Mouse (Mus musculus) myocyte (in vitro differentiated cells): ENCODE results near the gene Dlgap4. TPM values are rescaled to one million over a fixed set of nuclear protein-coding genes. Genes with fewer than 3 reads are reported as not detected.

ENCODE experiments used
- H3K27me3 ChIP-seq: one replicate; pipeline ENCODE4 v1.6.1; 2011; ENCODE audit not compliant: control insufficient read depth, insufficient read depth, insufficient read length
- H3K36me3 ChIP-seq: one replicate; pipeline ENCODE4 v1.6.1; 2011; ENCODE audit not compliant: control insufficient read depth, insufficient read depth
- H3K4me2 ChIP-seq: one replicate; pipeline ENCODE4 v1.6.1; 2011; ENCODE audit warnings: low read depth, control low read depth
- H3K4me3 ChIP-seq: one replicate; pipeline ENCODE4 v1.5.1; 2011; ENCODE audit warnings: mild to moderate bottlenecking, control low read depth, moderate library complexity
- H3K79me2 ChIP-seq: one replicate; pipeline ENCODE4 v1.6.1; 2011; ENCODE audit not compliant: control insufficient read depth, insufficient read depth
- H3ac ChIP-seq: one replicate; pipeline ENCODE4 v1.6.1; 2011; ENCODE audit not compliant: control insufficient read depth, insufficient read length
- CEBPB ChIP-seq: IDR thresholded peaks from 2 replicates; pipeline ENCODE4 v1.6.1; 2011; ENCODE audit warnings: mild to moderate bottlenecking, moderate library complexity; ENCODE audit not compliant: poor library complexity, insufficient read depth, severe bottlenecking
- E2F4 ChIP-seq: IDR thresholded peaks from one replicate; pipeline ENCODE4 v1.6.1; 2011; ENCODE audit warnings: mild to moderate bottlenecking, control low read depth, moderate library complexity; ENCODE audit not compliant: insufficient read depth
- MAX ChIP-seq: IDR thresholded peaks from one replicate; pipeline ENCODE4 v1.6.1; 2011; ENCODE audit warnings: low read depth, mild to moderate bottlenecking, control low read depth
- MYOD1 ChIP-seq, 3 experiments: IDR thresholded peaks; one replicate each; pipeline ENCODE4 v1.6.1; 2011; ENCODE audit warnings: control low read depth in 2 of 3, low read depth in 2 of 3, mild to moderate bottlenecking in 2 of 3, moderate library complexity in 1 of 3; ENCODE audit not compliant: insufficient read length in 2 of 3, control insufficient read depth in 1 of 3
- MYOG ChIP-seq, 3 experiments: IDR thresholded peaks; one replicate each; pipeline ENCODE4 v1.6.1; 2011; ENCODE audit warnings: control low read depth in 2 of 3, low read depth in 2 of 3, mild to moderate bottlenecking in 2 of 3; ENCODE audit not compliant: insufficient read length in 2 of 3, control insufficient read depth in 1 of 3, insufficient read depth in 1 of 3
- POLR2A ChIP-seq: IDR thresholded peaks from one replicate; pipeline ENCODE4 v1.6.1; 2011; ENCODE audit warnings: low read depth, mild to moderate bottlenecking, control low read depth, moderate library complexity; ENCODE audit not compliant: insufficient read length
- POLR2AphosphoS2 ChIP-seq: IDR thresholded peaks from one replicate; pipeline ENCODE4 v1.6.1; 2011; ENCODE audit warnings: low read depth, control low read depth; ENCODE audit not compliant: insufficient read length
- REST ChIP-seq: IDR thresholded peaks from one replicate; pipeline ENCODE4 v1.6.1; 2011; ENCODE audit warnings: mild to moderate bottlenecking, control low read depth, moderate library complexity; ENCODE audit not compliant: insufficient read depth, insufficient read length
- SRF ChIP-seq: IDR thresholded peaks from one replicate; pipeline ENCODE4 v1.6.1; 2011; ENCODE audit warnings: low read depth; ENCODE audit not compliant: control insufficient read depth, insufficient read length
- TCF12 ChIP-seq: IDR thresholded peaks from one replicate; pipeline ENCODE4 v1.6.1; 2011; ENCODE audit warnings: mild to moderate bottlenecking, control low read depth; ENCODE audit not compliant: poor library complexity, insufficient read depth, severe bottlenecking
- TCF3 ChIP-seq: IDR thresholded peaks from one replicate; pipeline ENCODE4 v1.6.1; 2011; ENCODE audit warnings: low read depth, control low read depth; ENCODE audit not compliant: insufficient read length
- USF1 ChIP-seq: IDR thresholded peaks from one replicate; pipeline ENCODE4 v1.6.1; 2011; ENCODE audit warnings: low read depth, mild to moderate bottlenecking, control low read depth, moderate library complexity
- polyA plus RNA-seq: library from polyadenylated mRNA; unstranded; fragments of >200 nt; fragmentation: generic; extraction: Trizol; gene quantifications from one replicate; pipeline ENCODE4 v1.2.1, GENCODE M21; 2012; ENCODE audit warnings: missing spikeins

Gene Dlgap4
- polyA plus RNA-seq, 1 experiment, result 176 TPM

DNA sequence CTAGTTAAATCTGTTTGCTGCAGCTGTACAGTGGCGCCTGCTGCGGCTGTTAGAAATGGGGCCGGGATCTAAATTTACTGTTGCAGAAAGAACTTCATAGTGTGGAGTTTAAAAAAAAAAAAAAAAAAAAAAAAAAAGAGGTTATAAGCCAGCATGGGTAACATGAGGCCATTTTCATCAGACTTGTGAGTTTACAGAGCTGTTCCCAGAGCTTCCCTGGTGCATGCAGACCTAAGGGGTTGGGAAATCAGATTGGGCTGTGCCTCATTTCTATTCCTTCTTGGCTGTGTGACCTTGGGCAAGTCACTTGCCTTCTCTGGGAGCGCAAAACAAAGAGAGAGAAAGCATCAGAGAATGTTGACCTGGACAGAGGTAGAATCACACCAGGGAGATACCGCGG is 55.1 kb downstream of the Dlgap4 start:
- TF ChIP-seq TCF3, result no peak
- no peak for TF ChIP-seq MYOG (IDR thresholded peaks at IDR 0.05; ENCODE audit: control insufficient read depth in 1 of 3, insufficient read depth in 1 of 3, insufficient read length in 2 of 3, low read depth in 2 of 3)
- no peak for TF ChIP-seq POLR2AphosphoS2
- H3K4me2 ChIP-seq, result no peak overlapping the region
- H3K79me2 ChIP-seq, result no peaks in the 10 kb centered on the region
- peaks cover 75% of the 10 kb centered on the region for H3K27me3 ChIP-seq
- no peaks in the 10 kb centered on the region for H3K36me3 ChIP-seq
- no peak overlapping the region for H3ac ChIP-seq
- H3K4me3 ChIP-seq, result no peak overlapping the region

DNA sequence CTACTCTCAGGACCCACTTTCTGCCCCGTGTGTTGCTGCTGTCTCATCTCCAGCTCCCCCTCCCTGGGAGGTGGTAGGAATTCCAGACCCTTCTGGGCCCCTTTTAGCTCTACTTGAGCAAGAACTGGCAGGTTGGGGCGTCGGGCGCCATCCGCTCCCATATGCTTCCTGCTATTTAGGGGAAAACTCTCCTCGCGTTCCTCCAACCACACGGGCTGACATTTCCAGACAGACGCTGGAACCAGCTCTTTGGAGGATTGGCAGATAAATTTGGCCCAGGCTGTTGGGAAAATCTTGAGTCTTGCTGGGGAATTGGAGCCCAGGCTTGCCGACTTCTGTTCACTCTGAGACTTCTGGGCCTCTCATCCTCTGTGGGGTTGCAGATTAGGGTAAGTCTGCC is 59.8 kb downstream of the Dlgap4 start:
- Histone ChIP-seq H3K4me3 (no peak overlapping the region), H3K79me2 (no peaks in the 10 kb centered on the region), H3K27me3 (peaks cover 64% of the 10 kb centered on the region), H3K4me2 (no peak overlapping the region), H3K36me3 (no peaks in the 10 kb centered on the region), H3ac (no peak overlapping the region)
- no peak for TF ChIP-seq TCF12
- TF ChIP-seq TCF3, result no peak
- no peak for TF ChIP-seq MYOD1 (IDR thresholded peaks at IDR 0.05; ENCODE audit: control insufficient read depth in 1 of 3, insufficient read length in 2 of 3, low read depth in 2 of 3)
- TF ChIP-seq CEBPB, result no peak
- no peak for TF ChIP-seq MAX
- TF ChIP-seq SRF, result no peak
- no peak for TF ChIP-seq MYOG (IDR thresholded peaks at IDR 0.05; ENCODE audit: control insufficient read depth in 1 of 3, insufficient read depth in 1 of 3, insufficient read length in 2 of 3, low read depth in 2 of 3)
- no peak for TF ChIP-seq POLR2A
- no peak for TF ChIP-seq E2F4
- no peak for TF ChIP-seq POLR2AphosphoS2
- no peak for TF ChIP-seq REST
- TF ChIP-seq USF1, result no peak

DNA sequence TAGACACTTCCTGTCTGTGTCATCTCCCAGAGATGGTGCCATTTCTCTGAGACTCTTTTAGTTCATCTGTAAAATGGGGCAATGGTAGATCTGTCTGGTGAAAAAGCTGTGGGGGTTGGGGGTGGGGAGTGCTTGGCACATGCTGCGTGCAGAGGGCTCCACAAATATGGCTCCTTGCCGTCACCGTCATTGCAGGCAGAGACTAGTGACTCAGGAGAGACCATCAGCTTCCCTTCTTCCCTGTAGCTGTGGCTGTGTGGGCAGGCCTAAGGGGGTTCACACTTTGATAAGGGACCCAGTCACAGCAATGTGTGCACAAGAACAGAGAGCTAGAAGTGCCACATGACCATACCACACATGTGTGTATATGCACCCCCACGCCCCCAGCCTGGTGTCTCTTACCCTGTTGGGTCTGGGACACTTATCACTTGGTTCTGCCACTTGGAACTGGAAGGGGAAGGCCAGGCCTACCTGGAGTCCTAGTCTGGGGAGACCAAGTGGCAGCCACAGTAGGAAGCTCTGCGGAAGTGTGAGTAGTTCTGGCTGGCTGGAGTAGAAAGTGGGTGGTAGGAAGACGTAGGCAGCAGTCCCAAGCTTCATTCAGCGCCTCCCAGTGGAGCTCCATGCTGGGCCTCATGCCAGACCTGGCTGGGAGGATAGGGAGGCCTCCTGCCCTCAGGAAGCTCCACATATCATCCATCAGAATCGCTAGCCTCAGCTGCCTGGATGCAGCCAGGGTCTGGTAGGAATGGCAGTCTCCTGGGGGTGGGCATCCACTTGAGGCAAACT is 60.6 kb downstream of the Dlgap4 start:
- peaks cover 65% of the 10 kb centered on the region for H3K27me3 ChIP-seq

DNA sequence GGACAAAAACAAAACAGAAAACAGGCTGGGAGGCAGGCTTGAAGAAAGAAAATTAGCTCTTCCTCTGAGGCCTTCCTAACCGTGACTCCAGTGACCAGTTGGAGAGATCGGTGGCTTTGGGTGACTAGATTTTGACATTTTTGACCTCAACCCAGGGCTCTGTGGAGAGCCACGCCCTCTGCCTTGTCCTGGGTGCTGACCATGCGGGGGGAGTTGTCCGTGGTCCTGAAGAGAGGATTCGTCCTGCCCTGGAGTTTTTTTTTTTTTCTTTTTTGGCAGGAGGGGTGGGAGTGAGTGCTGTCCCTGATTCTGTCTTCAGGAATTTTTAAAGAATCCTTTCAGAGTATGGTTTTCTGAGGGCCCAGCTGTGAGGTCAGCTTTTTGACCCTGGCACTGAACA is 63.4 kb downstream of the Dlgap4 start:
- no peak overlapping the region for H3K4me2 ChIP-seq
- no peaks in the 10 kb centered on the region for H3K36me3 ChIP-seq
- peaks cover 70% of the 10 kb centered on the region for H3K27me3 ChIP-seq
- TF ChIP-seq E2F4 (no peak), MYOD1 (IDR thresholded peaks at IDR 0.05; ENCODE audit: control insufficient read depth in 1 of 3, insufficient read length in 2 of 3, low read depth in 2 of 3) (no peak), POLR2AphosphoS2 (no peak), TCF12 (no peak), TCF3 (no peak), MAX (peak; percentile 70), USF1 (no peak), CEBPB (no peak), REST (peak; percentile 93), SRF (no peak), MYOG (IDR thresholded peaks at IDR 0.05; ENCODE audit: control insufficient read depth in 1 of 3, insufficient read depth in 1 of 3, insufficient read length in 2 of 3, low read depth in 2 of 3) (no peak), POLR2A (no peak)
- H3K4me3 ChIP-seq, result no peak overlapping the region
- no peak overlapping the region for H3ac ChIP-seq
- no peaks in the 10 kb centered on the region for H3K79me2 ChIP-seq

More for the DNA sequence above, 60.6 kb downstream of the Dlgap4 start:
- Histone ChIP-seq H3K36me3 (no peaks in the 10 kb centered on the region), H3K79me2 (no peaks in the 10 kb centered on the region), H3K4me3 (no peak overlapping the region), H3ac (no peak overlapping the region), H3K4me2 (no peak overlapping the region)
- TF ChIP-seq POLR2A (no peak), REST (no peak), MAX (no peak), MYOG (IDR thresholded peaks at IDR 0.05; ENCODE audit: control insufficient read depth in 1 of 3, insufficient read depth in 1 of 3, insufficient read length in 2 of 3, low read depth in 2 of 3) (no peak), POLR2AphosphoS2 (no peak), TCF3 (no peak), TCF12 (no peak), USF1 (no peak), CEBPB (no peak), MYOD1 (IDR thresholded peaks at IDR 0.05; ENCODE audit: control insufficient read depth in 1 of 3, insufficient read length in 2 of 3, low read depth in 2 of 3) (no peak), E2F4 (no peak), SRF (no peak)

DNA sequence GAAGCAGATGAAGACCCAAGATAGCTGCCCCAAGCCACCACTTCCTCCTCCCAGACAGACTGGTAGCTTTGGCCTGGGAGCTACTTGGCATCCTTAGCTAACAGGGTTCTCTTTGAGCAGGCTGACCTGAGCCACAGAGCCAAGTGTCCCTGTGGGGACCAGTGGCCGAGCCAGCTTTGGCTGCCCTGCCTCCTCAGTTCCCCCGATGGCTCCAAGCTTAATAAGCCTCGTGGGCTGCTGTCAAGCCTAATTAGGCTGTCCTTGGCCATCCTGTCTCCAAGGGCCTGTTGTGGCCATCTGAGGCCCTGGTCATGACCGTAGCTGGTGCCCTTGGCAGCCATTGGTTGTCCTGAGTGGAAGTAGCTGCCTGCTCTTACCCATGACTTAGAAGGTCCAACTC is 64.6 kb downstream of the Dlgap4 start:
- TF ChIP-seq MYOG (IDR thresholded peaks at IDR 0.05; ENCODE audit: control insufficient read depth in 1 of 3, insufficient read depth in 1 of 3, insufficient read length in 2 of 3, low read depth in 2 of 3) (no peak), MYOD1 (IDR thresholded peaks at IDR 0.05; ENCODE audit: control insufficient read depth in 1 of 3, insufficient read length in 2 of 3, low read depth in 2 of 3) (no peak), CEBPB (no peak)
- peaks cover 68% of the 10 kb centered on the region for H3K27me3 ChIP-seq
- no peak overlapping the region for H3K4me3 ChIP-seq
- no peak overlapping the region for H3ac ChIP-seq
- no peaks in the 10 kb centered on the region for H3K36me3 ChIP-seq
- no peaks in the 10 kb centered on the region for H3K79me2 ChIP-seq
- no peak overlapping the region for H3K4me2 ChIP-seq
